Mouse (Mus musculus) liver, embryonic 16.5 days (tissue): Measurements from ENCODE around the gene Plxdc1. TPM values are rescaled to one million over a fixed set of nuclear protein-coding genes. Genes with fewer than 3 reads are reported as not detected.

Experiments
- ATAC-seq: fragments of 200-750 bp; cut with Nextera tagmentation; 2 replicates; pipeline ENCODE4 v1.8.0; 2017; ENCODE audit warnings: low read depth, mild to moderate bottlenecking, moderate number of reproducible peaks, moderate library complexity
- H3K27ac ChIP-seq: fragments of 300-500 bp; sonication (generic); 2 replicates; pipeline ENCODE4 v1.5.1; 2014; ENCODE audit warnings: mild to moderate bottlenecking, low read length
- H3K27me3 ChIP-seq: fragments of 300-500 bp; sonication (generic); 2 replicates; pipeline ENCODE4 v1.6.1; 2014; ENCODE audit warnings: low read depth, low read length, mixed read lengths; ENCODE audit not compliant: control insufficient read depth, insufficient read depth
- H3K36me3 ChIP-seq: fragments of 300-500 bp; sonication (generic); 2 replicates; pipeline ENCODE4 v1.6.1; 2014; ENCODE audit warnings: mild to moderate bottlenecking; ENCODE audit not compliant: control insufficient read depth, insufficient read depth
- H3K4me1 ChIP-seq: fragments of 300-500 bp; sonication (generic); 2 replicates; pipeline ENCODE4 v1.6.1; 2014; ENCODE audit warnings: low read depth, low read length, mixed read lengths; ENCODE audit not compliant: control insufficient read depth
- H3K4me2 ChIP-seq: fragments of 300-500 bp; sonication (generic); 2 replicates; pipeline ENCODE4 v1.6.1; 2014; ENCODE audit warnings: low read depth, low read length, mixed read lengths
- H3K4me3 ChIP-seq: fragments of 300-500 bp; sonication (generic); 2 replicates; pipeline ENCODE4 v1.5.1; 2014; ENCODE audit warnings: low read depth, mild to moderate bottlenecking, low read length
- H3K9ac ChIP-seq: fragments of 300-500 bp; sonication (generic); 2 replicates; pipeline ENCODE4 v1.6.1; 2014; ENCODE audit warnings: low read depth, low read length
- H3K9me3 ChIP-seq: fragments of 300-500 bp; sonication (generic); replicated peaks from 2 replicates; pipeline ENCODE4 v1.6.1; 2016; ENCODE audit warnings: low read length; ENCODE audit not compliant: control insufficient read depth
- WGBS: fragments of 180-500 bp; shearing (Covaris S2); extraction: QIAGEN DNeasy Blood & Tissue Kit; methylation state at CpG from one replicate; pipeline ENCODE4 v1.1.7; 2014; ENCODE audit not compliant: insufficient replicate concordance; 5-methylcytosine and 5-hydroxymethylcytosine counted together
- polyA plus RNA-seq: library from polyadenylated mRNA; unstranded; fragments of >200 nt; fragmentation: Nextera tagmentation; extraction: Ambion mirVana; gene quantifications from 2 replicates; pipeline ENCODE4 v1.2.1, GENCODE M21; 2015

Gene Plxdc1
- polyA plus RNA-seq, 1 experiment from 2014 or later: 1.2 TPM

DNA sequence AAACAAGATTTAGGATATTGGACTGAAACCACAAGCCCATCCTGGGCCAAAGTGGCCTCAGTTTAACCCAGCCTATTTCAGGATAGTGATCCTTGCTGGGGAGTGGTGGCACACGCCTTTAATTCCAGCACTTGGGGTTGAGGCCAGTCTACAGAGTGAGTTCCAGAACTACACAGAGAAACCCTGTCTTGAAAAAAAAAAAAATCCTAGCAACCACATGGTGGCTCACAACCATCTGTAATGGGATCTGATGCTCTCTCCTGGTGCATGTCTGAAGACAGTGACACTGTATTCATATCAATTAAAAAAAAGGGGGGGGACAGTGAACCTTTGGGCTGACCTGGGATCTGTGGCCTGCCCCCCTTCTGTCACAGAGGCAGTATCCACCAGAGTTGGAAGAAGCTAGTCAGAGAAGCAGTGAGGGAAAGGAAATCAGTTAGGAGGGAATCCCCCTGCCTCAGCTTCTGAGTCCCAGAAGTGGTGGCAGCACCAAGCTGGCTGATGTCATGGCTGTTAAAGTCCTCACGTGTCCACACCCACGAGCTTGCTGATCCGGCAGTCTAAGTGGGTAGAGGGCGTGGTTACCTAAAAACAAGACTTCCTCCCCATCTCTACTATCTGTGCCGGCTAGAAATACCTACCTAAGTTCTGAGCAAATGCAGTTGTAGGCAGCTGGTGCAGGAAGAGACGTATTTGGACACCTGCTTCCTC lies 12.8 kb upstream of the Plxdc1 start:
- H3K27me3 ChIP-seq: peaks cover 4% of the 10 kb centered on the region
- no peak overlapping the region for H3K4me3 ChIP-seq
- H3K9me3 ChIP-seq: no peaks in the 10 kb centered on the region
- no peak overlapping the region for H3K27ac ChIP-seq
- H3K4me2 ChIP-seq: no peak overlapping the region
- H3K4me1 ChIP-seq: peaks cover 20% of the 10 kb centered on the region
- H3K36me3 ChIP-seq: no peaks in the 10 kb centered on the region
- no peak overlapping the region for H3K9ac ChIP-seq
- 19% methylated on average over 7 of the region's 7 CpGs for WGBS
- no peak for ATAC-seq

- no peak for ATAC-seq
- Histone ChIP-seq H3K4me3 (no peak overlapping the region), H3K4me1 (peaks cover 20% of the 10 kb centered on the region), H3K36me3 (no peaks in the 10 kb centered on the region), H3K9ac (no peak overlapping the region), H3K27ac (no peak overlapping the region), H3K27me3 (peaks cover 4% of the 10 kb centered on the region), H3K9me3 (no peaks in the 10 kb centered on the region), H3K4me2 (no peak overlapping the region)
- 62% methylated on average over 11 of the region's 11 CpGs for WGBS
Observed at GRCm38 (mm10) chr11:97998074-97998793, 12.0 kb upstream of the Plxdc1 start.

DNA sequence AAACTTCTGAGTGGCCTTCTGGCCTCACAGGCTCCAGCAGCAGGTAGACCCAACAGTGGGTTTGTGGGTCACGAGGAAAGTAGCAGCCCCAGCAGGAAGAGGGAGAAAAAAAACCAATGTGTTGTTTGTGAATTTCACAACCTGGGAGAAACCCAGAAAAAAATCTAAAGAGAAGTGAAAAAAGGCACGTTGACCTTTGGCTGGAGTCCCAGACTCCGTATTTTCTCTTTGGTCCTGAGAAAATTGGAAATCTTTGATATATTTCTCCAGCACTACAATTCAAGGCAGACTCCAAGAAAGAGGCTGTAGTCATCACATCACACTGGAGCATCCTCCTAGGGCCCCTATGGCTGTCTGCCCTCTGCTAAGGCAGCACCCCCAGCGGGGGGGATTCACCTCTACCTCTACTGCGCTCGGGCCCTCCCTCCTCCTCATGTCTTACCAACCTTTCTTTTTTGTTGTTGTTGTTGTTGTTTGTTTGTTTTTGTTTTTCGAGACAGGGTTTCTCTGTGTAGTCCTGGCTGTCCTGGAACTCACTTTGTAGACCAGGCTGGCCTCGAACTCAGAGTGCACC lies 11.2 kb upstream of the Plxdc1 start:
- no peak overlapping the region for H3K4me3 ChIP-seq
- H3K27me3 ChIP-seq: peaks cover 4% of the 10 kb centered on the region
- peaks cover 20% of the 10 kb centered on the region for H3K4me1 ChIP-seq
- H3K4me2 ChIP-seq: no peak overlapping the region
- no peak for ATAC-seq
- no peaks in the 10 kb centered on the region for H3K9me3 ChIP-seq
- H3K27ac ChIP-seq: peak overlapping the region; percentile 54; the same call in 1 of the 2 replicates
- H3K9ac ChIP-seq: no peak overlapping the region
- H3K36me3 ChIP-seq: no peaks in the 10 kb centered on the region
- 51% methylated on average over 8 of the region's 8 CpGs for WGBS

DNA sequence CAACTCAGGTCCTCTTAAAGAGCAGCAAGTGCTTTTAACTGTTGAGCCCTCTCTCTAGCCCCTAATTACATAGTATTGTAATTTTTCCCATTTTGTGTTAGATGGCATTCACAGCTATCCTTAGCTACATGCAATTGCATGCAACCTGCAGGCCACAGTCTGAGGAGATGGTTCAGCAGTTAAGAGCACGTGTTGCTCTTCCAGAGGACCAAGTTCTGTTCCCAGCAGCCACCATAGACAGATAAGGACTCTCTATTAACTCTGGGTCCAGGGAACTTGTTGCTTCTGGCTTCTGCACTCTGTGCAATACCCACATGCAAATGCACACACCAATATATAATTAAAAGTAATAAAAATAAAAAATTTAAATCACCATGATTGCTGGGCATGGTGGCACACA lies 10.4 kb upstream of the Plxdc1 start:
- 19% methylated on average over 1 of the region's 1 CpGs for WGBS
- Histone ChIP-seq H3K4me3 (no peak overlapping the region), H3K36me3 (no peaks in the 10 kb centered on the region), H3K9me3 (no peaks in the 10 kb centered on the region), H3K4me2 (no peak overlapping the region), H3K27ac (no peak overlapping the region), H3K27me3 (peaks cover 4% of the 10 kb centered on the region), H3K9ac (no peak overlapping the region), H3K4me1 (peaks cover 20% of the 10 kb centered on the region)
- ATAC-seq: no peak

DNA sequence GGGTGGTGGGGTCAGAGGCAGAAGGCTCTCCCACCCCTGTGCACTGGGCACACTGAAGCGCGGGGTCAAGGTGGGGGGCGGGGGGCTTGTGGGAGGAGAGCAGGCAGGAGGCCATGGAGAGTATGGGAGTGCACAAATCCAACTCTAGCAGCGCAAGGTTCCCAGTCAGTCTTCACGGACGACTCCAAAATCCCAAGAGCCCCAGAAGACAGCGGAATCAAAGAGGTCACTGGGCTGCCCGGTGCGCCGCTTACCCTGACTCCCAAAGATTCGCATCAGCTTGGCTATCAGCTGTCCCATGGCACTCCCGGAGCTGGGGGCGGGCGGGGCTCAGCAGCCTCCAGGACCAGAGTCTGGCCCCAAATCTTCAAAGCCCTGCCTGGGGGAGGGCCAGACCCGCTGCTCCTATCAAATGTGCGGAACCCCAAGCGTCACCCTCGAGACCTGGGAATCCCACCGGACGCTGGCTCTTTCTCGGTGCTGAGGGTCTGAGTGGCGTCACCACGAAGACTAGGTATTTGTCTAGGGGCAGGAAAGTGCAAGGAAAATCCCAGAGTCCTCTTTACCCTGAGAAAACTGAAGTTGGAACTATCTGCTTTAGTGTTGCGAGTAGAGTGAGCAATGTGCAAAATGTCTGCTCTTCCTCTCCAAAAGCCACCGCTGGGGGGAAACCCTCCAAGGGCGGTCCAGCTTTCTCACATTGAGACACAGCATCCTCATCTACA lies 9.5 kb upstream of the Plxdc1 start, which contains the start of gene Arl5c:
TSS of gene Arl5c (minus strand) at position 618 of the 725 bp plus-strand sequence.
- 2% methylated on average over 26 of the region's 26 CpGs for WGBS
- H3K4me3 ChIP-seq: peak within 1 kb of the TSS; percentile 56
- ATAC-seq: peak; percentile 35; the same call in 1 of the 2 replicates
- no peaks in the 10 kb centered on the region for H3K36me3 ChIP-seq
- peaks cover 4% of the 10 kb centered on the region for H3K27me3 ChIP-seq
- H3K27ac ChIP-seq: peak within 1 kb of the TSS; percentile 36; the same call in 1 of the 2 replicates
- no peaks in the 10 kb centered on the region for H3K9me3 ChIP-seq
- peak within 1 kb of the TSS; percentile 21; the same call in 1 of the 2 replicates for H3K9ac ChIP-seq
- peaks cover 20% of the 10 kb centered on the region for H3K4me1 ChIP-seq
- H3K4me2 ChIP-seq: peak within 1 kb of the TSS; percentile 74

- Histone ChIP-seq H3K27me3 (peaks cover 4% of the 10 kb centered on the region; the same call in 1 of the 2 replicates), H3K9ac (0 out of 2 replicates have a peak overlapping the region, but pooled peaks have one; percentile 7), H3K4me2 (peak overlapping the region; percentile 74), H3K9me3 (no peaks in the 10 kb centered on the region), H3K4me3 (peak overlapping the region; percentile 56), H3K27ac (no peak overlapping the region), H3K4me1 (peaks cover 23% of the 10 kb centered on the region), H3K36me3 (no peaks in the 10 kb centered on the region)
- WGBS: under 1% methylated on average over 13 of the region's 13 CpGs
- ATAC-seq: peak; percentile 55
Observed at GRCm38 (mm10) chr11:97994539-97995100, 8.4 kb upstream of the Plxdc1 start.

- peak overlapping the region; percentile 92 for H3K4me2 ChIP-seq
- H3K4me1 ChIP-seq: peaks cover 29% of the 10 kb centered on the region
- peak overlapping the region; percentile 90 for H3K27ac ChIP-seq
- peaks cover 30% of the 10 kb centered on the region for H3K27me3 ChIP-seq
- under 1% methylated on average over 26 of the region's 26 CpGs for WGBS
- peak overlapping the region; percentile 87 for H3K4me3 ChIP-seq
- no peaks in the 10 kb centered on the region for H3K36me3 ChIP-seq
- H3K9me3 ChIP-seq: no peaks in the 10 kb centered on the region
- peak overlapping the region; percentile 83 for H3K9ac ChIP-seq
- ATAC-seq: peak; percentile 85
Observed at GRCm38 (mm10) chr11:97988530-97989096, 2.4 kb upstream of the Plxdc1 start.
